18 mouse cellular contexts compared by ENCODE assay signal in genomic region chr6:6695742-6696430, GRCm38 (mm10).
DNase-seq lines count a peak whose midpoint lies in the region; ATAC-seq and TF ChIP-seq lines count a peak whose summit lies in the region.
"Had no signal": no experiment of that assay in that cellular context is flagged by ENCODE, and none has a peak within 500 bp of the region (broad histone marks: within the 10 kb centered on the region; RNA-seq: fewer than 3 reads in every experiment).

No protein-coding gene starts in this region.

- TF ChIP-seq CTCF in midbrain, postnatal 0 days (IDR thresholded peaks at IDR 0.05), result no peak

- no peaks in the 10 kb centered on the region for H3K27me3 ChIP-seq in midbrain, embryonic 11.5 days (ENCODE audit: control insufficient read depth, insufficient read depth, low read length)
- H3K27me3 ChIP-seq in midbrain, embryonic 10.5 days (ENCODE audit: low read depth, poor library complexity, severe bottlenecking), result no peaks in the 10 kb centered on the region
- no peaks in the 10 kb centered on the region for H3K27me3 ChIP-seq in forebrain, embryonic 14.5 days (replicated peaks; ENCODE audit: control insufficient read depth, insufficient read depth, low read length)
- H3K27me3 ChIP-seq in hindbrain, embryonic 15.5 days, result no peaks in the 10 kb centered on the region
- H3K27me3 ChIP-seq in midbrain, postnatal 0 days (ENCODE audit: insufficient read depth, low read length), result no peaks in the 10 kb centered on the region
- H3K27me3 ChIP-seq: liver, embryonic 12.5 days had no signal

- no peak overlapping the region for H3K27ac ChIP-seq in midbrain, embryonic 11.5 days (ENCODE audit: low read depth, low read length)
- H3K27ac ChIP-seq in midbrain, embryonic 10.5 days (replicated peaks), result no peak overlapping the region
- H3K27ac ChIP-seq in forebrain, embryonic 14.5 days (ENCODE audit: low read depth, low read length), result no peak overlapping the region
- H3K27ac ChIP-seq in hindbrain, embryonic 15.5 days (replicated peaks), result no peak overlapping the region
- H3K27ac ChIP-seq in midbrain, postnatal 0 days (ENCODE audit: low read depth, low read length), result no peak overlapping the region
- H3K27ac ChIP-seq: kidney, postnatal 0 days; limb, embryonic 10.5 days; liver, embryonic 12.5 days had no signal

- WGBS in midbrain, embryonic 11.5 days, result 72% methylated on average over 11 of the region's 11 CpGs
- WGBS in midbrain, embryonic 10.5 days, result 80% methylated on average over 11 of the region's 11 CpGs
- 36% methylated on average over 11 of the region's 11 CpGs for WGBS in forebrain, embryonic 14.5 days
- WGBS in hindbrain, embryonic 15.5 days, result 40% methylated on average over 11 of the region's 11 CpGs
- 48% methylated on average over 11 of the region's 11 CpGs for WGBS in midbrain, postnatal 0 days

- H3K9me3 ChIP-seq in midbrain, embryonic 11.5 days (ENCODE audit: control insufficient read depth, low read length), result no peaks in the 10 kb centered on the region
- no peaks in the 10 kb centered on the region for H3K9me3 ChIP-seq in midbrain, embryonic 10.5 days (replicated peaks)
- no peaks in the 10 kb centered on the region for H3K9me3 ChIP-seq in forebrain, embryonic 14.5 days (replicated peaks; ENCODE audit: control insufficient read depth, low read length)
- no peaks in the 10 kb centered on the region for H3K9me3 ChIP-seq in hindbrain, embryonic 15.5 days
- H3K9me3 ChIP-seq in midbrain, postnatal 0 days (ENCODE audit: low read length), result no peaks in the 10 kb centered on the region
- H3K9me3 ChIP-seq: heart, embryonic 12.5 days; limb, embryonic 10.5 days; liver, embryonic 12.5 days had no signal

- no peak for DNase-seq in midbrain, embryonic 11.5 days (ENCODE audit: low spot score, missing footprints)
- DNase-seq in midbrain, embryonic 10.5 days (ENCODE audit: low spot score), result no peak
- DNase-seq in forebrain, embryonic 14.5 days (ENCODE audit: low spot score), result peak; percentile 81
- peak; percentile 45 for DNase-seq in midbrain, postnatal 0 days (ENCODE audit: low spot score)
- DNase-seq in spleen, postnatal 14 days (ENCODE audit: low spot score in 2 of 2), result no peak
- no peak for DNase-seq in yolk sac, embryonic 10.5 days (ENCODE audit: low spot score)
- DNase-seq: adrenal gland, postnatal 14 days; cerebellum, adult 9-10 months; heart, postnatal 36 days; lung, embryonic 14.5 days; lung, postnatal 4 days; thymus, adult 18-20 months had no signal

- no peak overlapping the region for H3K4me3 ChIP-seq in midbrain, embryonic 11.5 days (ENCODE audit: low read depth, low read length)
- H3K4me3 ChIP-seq in midbrain, embryonic 10.5 days, result no peak overlapping the region
- H3K4me3 ChIP-seq in forebrain, embryonic 14.5 days (ENCODE audit: low read depth, low read length), result no peak overlapping the region
- H3K4me3 ChIP-seq in hindbrain, embryonic 15.5 days, result no peak overlapping the region
- H3K4me3 ChIP-seq in midbrain, postnatal 0 days (ENCODE audit: low read depth, low read length), result no peak overlapping the region
- H3K4me3 ChIP-seq: heart, embryonic 12.5 days; limb, embryonic 10.5 days; liver, embryonic 12.5 days had no signal

- H3K4me1 ChIP-seq in midbrain, embryonic 11.5 days (ENCODE audit: control insufficient read depth, insufficient read depth, low read length), result no peaks in the 10 kb centered on the region
- no peaks in the 10 kb centered on the region for H3K4me1 ChIP-seq in midbrain, embryonic 10.5 days
- H3K4me1 ChIP-seq in forebrain, embryonic 14.5 days (ENCODE audit: control insufficient read depth, insufficient read depth, low read length), result peaks cover 5% of the 10 kb centered on the region; the same call in 1 of the 2 replicates
- H3K4me1 ChIP-seq in hindbrain, embryonic 15.5 days (replicated peaks), result no peaks in the 10 kb centered on the region
- H3K4me1 ChIP-seq in midbrain, postnatal 0 days (ENCODE audit: insufficient read depth, low read length), result no peaks in the 10 kb centered on the region
- H3K4me1 ChIP-seq: heart, embryonic 12.5 days; limb, embryonic 10.5 days; liver, embryonic 12.5 days had no signal

- H3K36me3 ChIP-seq in midbrain, embryonic 11.5 days (ENCODE audit: control insufficient read depth, insufficient read depth, low read length), result no peaks in the 10 kb centered on the region
- H3K36me3 ChIP-seq in midbrain, embryonic 10.5 days, result no peaks in the 10 kb centered on the region
- no peaks in the 10 kb centered on the region for H3K36me3 ChIP-seq in forebrain, embryonic 14.5 days (ENCODE audit: control insufficient read depth, insufficient read depth, low read length)
- H3K36me3 ChIP-seq in hindbrain, embryonic 15.5 days, result no peaks in the 10 kb centered on the region
- no peaks in the 10 kb centered on the region for H3K36me3 ChIP-seq in midbrain, postnatal 0 days (ENCODE audit: insufficient read depth, low read length)
- H3K36me3 ChIP-seq: heart, embryonic 12.5 days; limb, embryonic 10.5 days; liver, embryonic 12.5 days had no signal

- ATAC-seq in midbrain, embryonic 11.5 days (ENCODE audit: low FRiP score), result peak; percentile 89
- ATAC-seq in forebrain, embryonic 14.5 days, result peak; percentile 97
- peak; percentile 88 for ATAC-seq in hindbrain, embryonic 15.5 days (ENCODE audit: low FRiP score, low read depth)
- ATAC-seq in midbrain, postnatal 0 days (ENCODE audit: low FRiP score), result no peak
- ATAC-seq: intestine, embryonic 16.5 days; liver, embryonic 12.5 days had no signal

- no peak overlapping the region for H3K4me2 ChIP-seq in midbrain, embryonic 11.5 days
- 0 out of 2 replicates have a peak overlapping the region, but pooled peaks have one; percentile 10 for H3K4me2 ChIP-seq in forebrain, embryonic 14.5 days (ENCODE audit: low read length)
- no peak overlapping the region for H3K4me2 ChIP-seq in hindbrain, embryonic 15.5 days
- no peak overlapping the region for H3K4me2 ChIP-seq in midbrain, postnatal 0 days (ENCODE audit: low read depth, low read length, poor library complexity, severe bottlenecking)
- H3K4me2 ChIP-seq: heart, embryonic 12.5 days; liver, embryonic 12.5 days; lung, embryonic 14.5 days had no signal

- H3K9ac ChIP-seq in midbrain, embryonic 11.5 days (ENCODE audit: low read length), result no peak overlapping the region
- H3K9ac ChIP-seq in forebrain, embryonic 14.5 days (ENCODE audit: low read length), result no peak overlapping the region
- H3K9ac ChIP-seq in hindbrain, embryonic 15.5 days, result no peak overlapping the region
- no peak overlapping the region for H3K9ac ChIP-seq in midbrain, postnatal 0 days (replicated peaks; ENCODE audit: low read length, poor library complexity, severe bottlenecking)
- H3K9ac ChIP-seq: heart, embryonic 12.5 days; liver, embryonic 12.5 days; lung, embryonic 14.5 days had no signal

Comparison
In these comparisons a context has a peak if more than half of its experiments do, and no peak if none do; other contexts are left out.
1. DNase-seq: peak in forebrain, embryonic 14.5 days (single experiment) and midbrain, postnatal 0 days (single experiment); none in midbrain, embryonic 11.5 days (single experiment), midbrain, embryonic 10.5 days (single experiment), spleen, postnatal 14 days (0 of 2) and yolk sac, embryonic 10.5 days (single experiment).